Mouse (Mus musculus) hindbrain, postnatal 0 days (tissue): ENCODE results near the gene Sh3bp2. TPM values are rescaled to one million over a fixed set of nuclear protein-coding genes. Genes with fewer than 3 reads are reported as not detected.

Experiments used
- ATAC-seq: fragments of 200-750 bp; cut with Nextera tagmentation; 2 replicates; pipeline ENCODE4 v1.8.0; 2017; ENCODE audit warnings: mild to moderate bottlenecking, moderate TSS enrichment, moderate library complexity
- DNase-seq: peaks from one replicate; pipeline ENCODE4 v3.0.0-alpha.2; 2015; ENCODE audit warnings: low spot score
- H3K27ac ChIP-seq: fragments of 300-500 bp; sonication (generic); 2 replicates; pipeline ENCODE4 v1.5.1; 2014; ENCODE audit warnings: mild to moderate bottlenecking
- H3K27me3 ChIP-seq: fragments of 300-500 bp; sonication (generic); 2 replicates; pipeline ENCODE4 v1.6.1; 2014; ENCODE audit warnings: low read length, mixed read lengths; ENCODE audit not compliant: insufficient read depth
- H3K36me3 ChIP-seq: fragments of 300-500 bp; sonication (generic); 2 replicates; pipeline ENCODE4 v1.6.1; 2014; ENCODE audit warnings: low read length, mixed read lengths; ENCODE audit not compliant: insufficient read depth
- H3K4me1 ChIP-seq: fragments of 300-500 bp; sonication (generic); 2 replicates; pipeline ENCODE4 v1.6.1; 2014; ENCODE audit warnings: antibody characterized with exemption, low read length, mixed read lengths; ENCODE audit not compliant: insufficient read depth
- H3K4me2 ChIP-seq: fragments of 300-500 bp; sonication (generic); 2 replicates; pipeline ENCODE4 v1.6.1; 2014; ENCODE audit warnings: low read depth, mild to moderate bottlenecking, low read length, moderate library complexity, mixed read lengths
- H3K4me3 ChIP-seq: fragments of 300-500 bp; sonication (generic); 2 replicates; pipeline ENCODE4 v1.5.1; 2014; ENCODE audit warnings: low read length
- H3K9ac ChIP-seq: fragments of 300-500 bp; sonication (generic); replicated peaks from 2 replicates; pipeline ENCODE4 v1.6.1; 2014; ENCODE audit warnings: mild to moderate bottlenecking, low read length, moderate library complexity, mixed read lengths
- H3K9me3 ChIP-seq: fragments of 300-500 bp; sonication (generic); 2 replicates; pipeline ENCODE4 v1.6.1; 2016; ENCODE audit warnings: low read length, mixed read lengths
- CTCF ChIP-seq: IDR thresholded peaks from 2 replicates; pipeline ENCODE4 v1.5.1; 2016; ENCODE audit warnings: antibody characterized with exemption, control low read depth, low read depth
- WGBS: fragments of 180-500 bp; shearing (Covaris S2); extraction: QIAGEN DNeasy Blood & Tissue Kit; methylation state at CpG from one replicate; pipeline ENCODE4 v1.1.7; 2014; 5-methylcytosine and 5-hydroxymethylcytosine counted together
- microRNA-seq, 2 experiments: library from miRNA; unstranded; fragments of <30 nt; microRNA quantifications; one replicate each; pipeline ENCODE4; 2016
- polyA plus RNA-seq: library from polyadenylated mRNA; unstranded; fragments of >200 nt; fragmentation: Nextera tagmentation; extraction: Ambion mirVana; gene quantifications from 2 replicates; pipeline ENCODE4 v1.2.1, GENCODE M21; 2015
- total RNA-seq: library from RNA; depleted of rRNA; stranded (reverse); fragments of >200 nt; gene quantifications from 2 replicates; pipeline ENCODE4 v1.2.3, GENCODE M21; 2014; rRNA removed

Sh3bp2 gene
- total and polyA plus RNA-seq, 2 experiments from 2014 or later, result 14.1 to 29.8 TPM

DNA sequence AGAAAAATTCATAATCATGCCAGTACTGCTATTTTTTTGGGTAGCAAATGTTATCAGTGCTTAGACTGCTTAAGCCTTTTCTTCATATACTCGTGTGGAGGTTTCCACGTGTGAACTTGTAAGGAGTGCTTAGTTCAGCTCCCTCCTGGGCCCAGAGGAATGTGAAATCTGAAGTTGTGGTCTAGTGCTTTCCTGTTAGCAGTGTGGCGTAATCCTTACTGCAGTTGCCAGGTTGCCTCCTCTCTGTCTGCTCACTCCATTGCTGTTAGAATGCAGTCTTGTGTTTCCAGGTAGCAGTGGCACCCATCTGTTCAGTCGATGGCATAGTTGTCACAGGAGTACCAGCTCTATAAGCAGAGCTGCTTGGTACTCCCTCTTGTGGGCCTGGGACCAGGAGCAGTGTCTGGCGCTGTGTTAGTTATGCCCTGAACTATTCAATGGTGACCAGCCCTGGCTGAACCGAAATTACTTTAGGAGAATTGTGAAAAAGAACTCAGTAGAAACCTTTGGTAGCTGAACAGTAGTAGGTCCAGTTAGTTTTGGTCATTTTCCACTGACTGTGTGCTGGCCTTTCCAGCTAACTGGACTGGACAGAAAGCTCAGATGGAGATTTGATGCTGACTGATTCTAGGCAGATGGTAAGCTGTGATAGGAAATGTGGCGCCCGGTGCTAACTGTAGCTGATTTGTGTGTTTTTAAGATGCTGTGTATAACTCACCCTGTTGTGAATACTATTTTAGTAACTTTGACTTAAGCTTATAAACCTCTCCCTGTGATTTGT is 81.7 kb downstream of the Sh3bp2 start:
- Histone ChIP-seq H3K4me3 (no peak overlapping the region), H3K36me3 (peaks cover 31% of the 10 kb centered on the region; the same call in 1 of the 2 replicates), H3K9ac (no peak overlapping the region), H3K27ac (no peak overlapping the region), H3K27me3 (no peaks in the 10 kb centered on the region), H3K4me2 (no peak overlapping the region), H3K9me3 (no peaks in the 10 kb centered on the region), H3K4me1 (no peaks in the 10 kb centered on the region)
- WGBS, result 78% methylated on average over 8 of the region's 8 CpGs
- peak; percentile 38 for TF ChIP-seq CTCF
- ATAC-seq (no peak), DNase-seq (no peak)

DNA sequence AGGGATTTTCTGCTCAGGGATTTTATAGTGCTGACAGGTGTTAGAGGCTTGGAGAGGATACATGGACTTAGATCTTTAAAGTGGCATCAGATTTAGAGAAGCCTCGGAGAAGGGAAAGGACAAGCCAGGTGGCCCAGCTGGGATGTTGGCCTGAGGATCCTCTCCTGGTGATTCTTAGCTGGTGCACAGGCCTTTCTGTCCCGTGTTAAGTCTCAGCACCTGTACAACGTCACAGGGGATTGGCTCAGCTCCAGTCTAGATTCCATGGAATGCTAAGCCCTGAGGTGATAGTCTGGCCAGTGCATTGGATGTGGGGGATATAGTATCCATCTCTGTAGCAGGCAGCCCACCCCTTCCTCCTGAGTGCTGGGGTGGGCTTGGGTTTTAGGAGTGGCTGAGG is 82.6 kb downstream of the Sh3bp2 start:
- no peak for ATAC-seq
- 72% methylated on average over 3 of the region's 3 CpGs for WGBS
- TF ChIP-seq CTCF, result no peak
- no peak overlapping the region for H3K4me3 ChIP-seq
- H3K27ac ChIP-seq, result no peak overlapping the region
- no peaks in the 10 kb centered on the region for H3K4me1 ChIP-seq
- no peak overlapping the region for H3K9ac ChIP-seq
- no peaks in the 10 kb centered on the region for H3K9me3 ChIP-seq
- H3K27me3 ChIP-seq, result no peaks in the 10 kb centered on the region
- no peak for DNase-seq
- H3K36me3 ChIP-seq, result peaks cover 36% of the 10 kb centered on the region; the same call in 1 of the 2 replicates
- no peak overlapping the region for H3K4me2 ChIP-seq

DNA sequence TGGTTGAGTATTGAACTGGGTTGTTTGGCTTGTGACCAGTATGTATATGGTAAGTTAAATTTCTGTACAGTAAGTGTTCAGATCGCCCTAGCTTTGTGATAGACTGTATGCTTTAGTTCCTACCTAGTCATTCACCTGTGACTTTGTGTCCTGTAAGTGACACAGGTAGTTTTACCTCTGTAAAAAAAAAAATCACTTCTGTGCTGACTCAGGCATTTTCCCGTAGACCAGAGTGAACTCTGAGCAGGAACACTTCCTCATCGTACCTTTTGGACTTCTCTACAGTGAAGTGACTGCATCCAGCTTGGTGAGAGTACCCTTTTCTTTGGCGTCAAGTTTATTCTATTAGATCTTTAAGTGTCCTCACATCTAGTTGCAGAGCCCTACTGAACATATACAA is 84.3 kb downstream of the Sh3bp2 start:
- no peak overlapping the region for H3K4me3 ChIP-seq
- DNase-seq (no peak), ATAC-seq (no peak)
- 87% methylated on average over 4 of the region's 4 CpGs for WGBS
- no peak overlapping the region for H3K4me2 ChIP-seq
- H3K36me3 ChIP-seq, result peaks cover 44% of the 10 kb centered on the region
- H3K9ac ChIP-seq, result no peak overlapping the region
- TF ChIP-seq CTCF, result no peak
- no peak overlapping the region for H3K27ac ChIP-seq
- no peaks in the 10 kb centered on the region for H3K9me3 ChIP-seq
- H3K27me3 ChIP-seq, result no peaks in the 10 kb centered on the region
- H3K4me1 ChIP-seq, result no peaks in the 10 kb centered on the region

Small RNAs within 50 kb of the gene (microRNA-seq; reads per million reads assigned to microRNA genes)
- 0.71 to 0.72 reads per million in 2 experiments for gene Mir7036b

Other genes starting within 250 kb of the Sh3bp2 start
- gene Zfyve28, start 237.4 kb upstream of the Sh3bp2 start, total RNA-seq, result 10.1 and 13.9 TPM in 2 replicates
- 3.0 and 3.8 TPM in 2 replicates for gene Zfyve28, start 237.4 kb upstream of the Sh3bp2 start, polyA plus RNA-seq
- 0.97 TPM in 1 of 2 replicates, not detected in the other for gene Cfap99, start 237.2 kb upstream of the Sh3bp2 start, total RNA-seq
- 0.13 and 0.19 TPM in 2 replicates for gene Cfap99, start 237.2 kb upstream of the Sh3bp2 start, polyA plus RNA-seq
- gene Rnf4, start 189.5 kb upstream of the Sh3bp2 start, total RNA-seq, result 103 and 104 TPM in 2 replicates
- 119 and 127 TPM in 2 replicates for gene Rnf4, start 189.5 kb upstream of the Sh3bp2 start, polyA plus RNA-seq
- gene Fam193a, start 155.9 kb upstream of the Sh3bp2 start, total RNA-seq, result 33.1 and 36.9 TPM in 2 replicates
- gene Fam193a, start 155.9 kb upstream of the Sh3bp2 start, polyA plus RNA-seq, result 9.6 and 11.6 TPM in 2 replicates
- 11.1 and 12.8 TPM in 2 replicates for gene Tnip2, start 11.8 kb upstream of the Sh3bp2 start, total RNA-seq
- gene Tnip2, start 11.8 kb upstream of the Sh3bp2 start, polyA plus RNA-seq, result 14.1 and 14.5 TPM in 2 replicates
- gene Add1, start 47.8 kb downstream of the Sh3bp2 start, total RNA-seq, result 272 and 279 TPM in 2 replicates
- gene Add1, start 47.8 kb downstream of the Sh3bp2 start, polyA plus RNA-seq, result 165 and 166 TPM in 2 replicates
- gene Mfsd10, start 111.4 kb downstream of the Sh3bp2 start, total RNA-seq, result 95.0 and 109 TPM in 2 replicates
- 72.0 and 92.0 TPM in 2 replicates for gene Mfsd10, start 111.4 kb downstream of the Sh3bp2 start, polyA plus RNA-seq
- gene Nop14, start 134.3 kb downstream of the Sh3bp2 start, total RNA-seq, result 4.9 and 9.7 TPM in 2 replicates
- gene Nop14, start 134.3 kb downstream of the Sh3bp2 start, polyA plus RNA-seq, result 20.0 and 20.2 TPM in 2 replicates
- gene Grk4, start 134.5 kb downstream of the Sh3bp2 start, total RNA-seq, result 0.93 and 2.1 TPM in 2 replicates
- 5.1 and 5.3 TPM in 2 replicates for gene Grk4, start 134.5 kb downstream of the Sh3bp2 start, polyA plus RNA-seq
- gene Htt, start 235.9 kb downstream of the Sh3bp2 start, total RNA-seq, result 37.4 and 44.0 TPM in 2 replicates
- 7.5 and 8.0 TPM in 2 replicates for gene Htt, start 235.9 kb downstream of the Sh3bp2 start, polyA plus RNA-seq